Mouse (Mus musculus) neutrophil, adult 59 days (primary cell): ENCODE measurements around the gene Olfr206. TPM values are rescaled to one million over a fixed set of nuclear protein-coding genes. Genes with fewer than 3 reads are reported as not detected.

Experiments
- total RNA-seq, 2 experiments: library from RNA; stranded (reverse); gene quantifications; 1 replicate in 1 of 2; 2 replicates in 1 of 2; pipeline ENCODE4 v1.2.4; 2023

The Olfr206 gene
- not detected for total RNA-seq

GRCm38 (mm10) chr16:59349146-59349545 lies at the start of gene Olfr206:
Gene Olfr206 (minus strand): TSS chr16:59349246.

DNA sequence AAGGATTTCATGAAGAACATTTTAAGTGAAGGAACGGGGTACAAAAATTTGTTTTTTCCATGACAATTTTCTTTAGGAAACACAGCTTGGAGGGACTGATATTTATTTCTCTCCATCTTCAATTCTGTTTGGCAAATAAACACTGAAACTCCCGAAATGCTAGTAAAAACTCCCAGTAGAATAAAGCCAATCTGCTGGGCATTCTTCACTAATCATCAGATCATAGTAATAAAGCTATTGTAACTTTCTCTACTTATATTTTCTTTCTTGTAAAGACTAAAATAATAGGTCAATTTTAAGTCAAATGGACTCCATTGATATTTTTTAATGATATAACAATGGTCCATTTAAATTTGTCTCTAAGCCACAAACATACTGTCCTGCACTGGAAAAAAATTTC lies 14.8 kb upstream of the Olfr206 start, which contains the start of gene Olfr209:
Olfr209 (minus strand) TSS at position 101 of the 400 bp plus-strand sequence.

GRCm38 (mm10) chr16:59331038-59331437 lies 18.0 kb downstream of the Olfr206 start, which contains the start of gene Olfr205:
Gene Olfr205 (minus strand): TSS chr16:59331138.

DNA sequence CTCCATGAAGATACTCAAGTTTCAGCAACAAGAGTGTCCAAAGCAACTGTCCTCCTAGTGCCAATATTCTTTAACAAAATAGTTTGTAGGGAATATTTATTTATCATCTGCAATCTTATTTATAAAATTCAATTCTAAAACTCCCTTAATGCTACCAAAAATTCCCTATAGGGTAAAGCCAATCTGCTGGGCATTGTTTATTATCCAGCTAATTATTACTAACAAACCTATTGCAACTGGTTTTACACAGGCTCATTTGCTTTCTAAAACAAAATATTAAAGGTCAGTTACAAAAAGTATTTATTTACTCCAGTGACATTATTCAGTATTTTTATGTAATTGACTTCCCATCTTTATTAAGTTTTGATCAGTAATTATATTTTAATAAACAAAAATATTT lies 30.9 kb downstream of the Olfr206 start, which contains the start of gene Olfr204:
Olfr204 (minus strand) TSS at position 101 of the 400 bp plus-strand sequence.

GRCm38 (mm10) chr16:59298581-59298980 lies 50.5 kb downstream of the Olfr206 start, which contains the start of gene Olfr203:
Gene Olfr203 (plus strand): TSS chr16:59298881.

Other genes with a start within 250 kb of the Olfr206 start
- gene Olfr193, start 237.4 kb downstream of the Olfr206 start, total RNA-seq: not detected
- gene Olfr194, start 228.2 kb downstream of the Olfr206 start, total RNA-seq: not detected
- gene Olfr195, start 202.2 kb downstream of the Olfr206 start, total RNA-seq: not detected
- not detected for gene Olfr196, start 178.8 kb downstream of the Olfr206 start, total RNA-seq
- not detected for gene Olfr198, start 145.7 kb downstream of the Olfr206 start, total RNA-seq
- gene Olfr199, start 129.5 kb downstream of the Olfr206 start, total RNA-seq: not detected
- gene Olfr201, start 76.6 kb downstream of the Olfr206 start, total RNA-seq: not detected
- gene Olfr202, start 62.5 kb downstream of the Olfr206 start, total RNA-seq: not detected
- gene Olfr203, start 50.4 kb downstream of the Olfr206 start, total RNA-seq: not detected
- not detected for gene Olfr204, start 31.0 kb downstream of the Olfr206 start, total RNA-seq
- not detected for gene Olfr205, start 18.1 kb downstream of the Olfr206 start, total RNA-seq
- gene Olfr209, start 14.7 kb upstream of the Olfr206 start, total RNA-seq: not detected
- gene Gabrr3, start 58.1 kb upstream of the Olfr206 start, total RNA-seq: not detected
- gene Riox2, start 122.5 kb upstream of the Olfr206 start, total RNA-seq: 10 to 100 TPM; 14.7 to 18.7 TPM